Mouse (Mus musculus) cerebellum, adult 2 months (tissue): ENCODE data around the gene Sdk2.

Experiments
- CTCF ChIP-seq: fragments of 200-500 bp; IDR thresholded peaks from 2 replicates; pipeline ENCODE4 v1.5.1; 2011; ENCODE audit warnings: low read depth, mild to moderate bottlenecking, control low read depth, low read length, moderate library complexity, borderline replicate concordance; ENCODE audit not compliant: insufficient read depth
- POLR2A ChIP-seq: fragments of 200-500 bp; IDR thresholded peaks from 2 replicates; pipeline ENCODE4 v1.6.1; 2011; ENCODE audit warnings: low read length, control low read depth, borderline replicate concordance; ENCODE audit not compliant: insufficient read depth

GRCm38 (mm10) chr11:114066098-114066950, 522 bp downstream of the Sdk2 start:
- TF ChIP-seq CTCF = no peak
- no peak for TF ChIP-seq POLR2A
